Mouse (Mus musculus): ENCODE measurements around the gene Cracr2b. TPM values are rescaled to one million over a fixed set of nuclear protein-coding genes. Genes with fewer than 3 reads are reported as not detected.
A peak's percentile ranks its signal among the peaks of the same experiment; 100 is the strongest.

The Cracr2b gene
- total and polyA plus RNA-seq, 3 experiments, result 0.73 to 6.9 TPM; not detected in 1

- no peaks in the 10 kb centered on the region for H3K4me1 ChIP-seq (ENCODE audit: control insufficient read depth in 1 of 2, insufficient read depth in 2 of 2, low read length in 2 of 2)
- no peak overlapping the region for H3K27ac ChIP-seq (ENCODE audit: control insufficient read depth, low read depth, low read length)
- no peaks in the 10 kb centered on the region for H3K9me3 ChIP-seq (replicated peaks; ENCODE audit: insufficient read depth, low read length)
- TF ChIP-seq POLR2A (IDR thresholded peaks at IDR 0.05; ENCODE audit: control insufficient read depth in 1 of 2, insufficient read depth in 1 of 2, low read depth in 1 of 2, low read length in 2 of 2, poor library complexity in 1 of 2), result 0 out of 4 replicates have a peak, but pooled peaks of 1 of the 2 experiments have one; percentile 10
- no peak for TF ChIP-seq TAL1 (IDR thresholded peaks at IDR 0.05; ENCODE audit: low read length)
- H3K27me3 ChIP-seq (ENCODE audit: control insufficient read depth in 1 of 2, insufficient read depth in 2 of 2, low read length in 2 of 2), result no peaks in the 10 kb centered on the region
- no peak overlapping the region for H3K4me3 ChIP-seq (ENCODE audit: control insufficient read depth in 1 of 2, insufficient read depth in 1 of 2, low read depth in 2 of 2, low read length in 2 of 2)
- no peak overlapping the region for H3K9ac ChIP-seq (ENCODE audit: control insufficient read depth, low read depth, low read length, poor library complexity, severe bottlenecking)
- H3K79me2 ChIP-seq (ENCODE audit: control insufficient read depth, insufficient read depth, low read length, poor library complexity), result no peaks in the 10 kb centered on the region
- no peaks in the 10 kb centered on the region for H3K36me3 ChIP-seq (ENCODE audit: control insufficient read depth in 1 of 2, insufficient read depth in 2 of 2, low read length in 2 of 2)
- DNase-seq (ENCODE audit: low read depth, low spot score), result no peak
Observed at GRCm38 (mm10) chr7:141487141-141487540, 26.2 kb downstream of the Cracr2b start.

DNA sequence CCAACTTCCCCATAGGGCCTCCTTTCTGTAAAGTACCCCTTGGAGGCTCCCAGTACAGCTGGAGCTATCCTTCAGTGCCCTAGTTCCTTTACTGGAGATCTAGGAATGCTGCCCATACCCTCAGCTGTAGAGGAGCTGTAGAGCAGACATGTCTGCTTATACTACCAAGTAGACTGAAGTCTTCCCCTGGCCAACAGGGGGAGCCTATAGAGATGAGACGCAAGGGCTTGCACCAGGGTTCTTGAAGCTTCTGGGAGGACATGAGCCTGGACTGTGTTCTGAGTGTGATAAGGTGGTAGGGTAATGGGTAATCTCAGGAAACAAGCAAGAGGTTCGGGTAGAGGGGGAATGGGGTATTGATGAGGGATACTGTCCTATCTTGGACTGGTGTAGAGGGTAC, 30.3 kb downstream of the Cracr2b start:
- DNase-seq (ENCODE audit: low read depth, low spot score), result peak; percentile 64
- H3K27me3 ChIP-seq (ENCODE audit: control insufficient read depth in 1 of 2, insufficient read depth in 2 of 2, low read length in 2 of 2), result no peaks in the 10 kb centered on the region
- no peaks in the 10 kb centered on the region for H3K4me1 ChIP-seq (ENCODE audit: control insufficient read depth in 1 of 2, insufficient read depth in 2 of 2, low read length in 2 of 2)
- no peak for TF ChIP-seq BHLHE40 (IDR thresholded peaks at IDR 0.05; ENCODE audit: borderline replicate concordance, low read depth, low read length)
- TF ChIP-seq POLR2A (IDR thresholded peaks at IDR 0.05; ENCODE audit: control insufficient read depth in 1 of 2, insufficient read depth in 1 of 2, low read depth in 1 of 2, low read length in 2 of 2, poor library complexity in 1 of 2), result 0 out of 4 replicates have a peak, but pooled peaks of 1 of the 2 experiments have one; percentile 3
- no peak for TF ChIP-seq ZC3H11A (IDR thresholded peaks at IDR 0.05; ENCODE audit: low read depth, low read length)
- TF ChIP-seq SMC3 (IDR thresholded peaks at IDR 0.05; ENCODE audit: low read depth, low read length), result peak; percentile 56
- peak; percentile 30 to 64 (median 43) for TF ChIP-seq CTCF (IDR thresholded peaks at IDR 0.05 in 2 of 3, conservative IDR thresholded peaks at IDR 0.05 in 1 of 3; ENCODE audit: control insufficient read depth in 1 of 3, insufficient read depth in 1 of 3, low read depth in 2 of 3, low read length in 3 of 3, poor library complexity in 1 of 3, severe bottlenecking in 1 of 3)
- no peak for TF ChIP-seq SIN3A (IDR thresholded peaks at IDR 0.05; ENCODE audit: low read length)
- no peaks in the 10 kb centered on the region for H3K79me2 ChIP-seq (ENCODE audit: control insufficient read depth, insufficient read depth, low read length, poor library complexity)
- H3K9ac ChIP-seq (ENCODE audit: control insufficient read depth, low read depth, low read length, poor library complexity, severe bottlenecking), result no peak overlapping the region
- no peaks in the 10 kb centered on the region; a peak in 1 of 4 replicates for H3K36me3 ChIP-seq (ENCODE audit: control insufficient read depth in 1 of 2, insufficient read depth in 2 of 2, low read length in 2 of 2)
- H3K9me3 ChIP-seq (replicated peaks; ENCODE audit: insufficient read depth, low read length), result no peaks in the 10 kb centered on the region
- no peak overlapping the region for H3K4me3 ChIP-seq (ENCODE audit: control insufficient read depth in 1 of 2, insufficient read depth in 1 of 2, low read depth in 2 of 2, low read length in 2 of 2)
- H3K27ac ChIP-seq (ENCODE audit: control insufficient read depth, low read depth, low read length), result no peak overlapping the region

DNA sequence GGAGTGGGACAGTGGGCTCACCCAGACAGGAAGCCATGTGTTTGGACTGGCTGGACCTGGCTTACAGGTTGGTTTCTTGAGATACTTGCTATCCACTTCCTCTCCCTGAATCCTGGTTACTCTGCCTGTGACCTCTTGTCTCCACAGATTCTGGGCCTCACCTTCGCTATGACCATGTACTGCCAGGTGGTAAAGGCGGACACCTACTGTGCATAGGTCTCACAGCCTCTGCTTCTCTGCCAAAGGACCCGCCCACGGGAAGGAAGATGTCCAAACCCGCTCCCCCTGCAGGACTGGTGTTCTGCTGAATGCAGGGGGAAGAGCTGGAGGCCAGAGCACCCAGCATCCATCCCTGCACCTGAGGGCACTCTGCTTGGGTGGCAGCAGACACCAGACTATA, 31.8 kb downstream of the Cracr2b start:
- no peak overlapping the region for H3K27ac ChIP-seq (ENCODE audit: control insufficient read depth, low read depth, low read length)
- no peak for DNase-seq (ENCODE audit: low read depth, low spot score)
- no peaks in the 10 kb centered on the region; a peak in 1 of 4 replicates for H3K36me3 ChIP-seq (ENCODE audit: control insufficient read depth in 1 of 2, insufficient read depth in 2 of 2, low read length in 2 of 2)
- H3K4me1 ChIP-seq (ENCODE audit: control insufficient read depth in 1 of 2, insufficient read depth in 2 of 2, low read length in 2 of 2), result no peaks in the 10 kb centered on the region
- H3K79me2 ChIP-seq (ENCODE audit: control insufficient read depth, insufficient read depth, low read length, poor library complexity), result no peaks in the 10 kb centered on the region
- TF ChIP-seq USF1 (IDR thresholded peaks at IDR 0.05; ENCODE audit: low read depth, low read length) (no peak), MXI1 (IDR thresholded peaks at IDR 0.05; ENCODE audit: low read depth, low read length) (no peak), TCF12 (IDR thresholded peaks at IDR 0.05; ENCODE audit: low read depth, low read length) (no peak), GATA1 (IDR thresholded peaks at IDR 0.05; ENCODE audit: low read depth, low read length) (no peak), POLR2AphosphoS5 (IDR thresholded peaks at IDR 0.05; ENCODE audit: borderline replicate concordance, low read depth, low read length) (no peak), ELF1 (IDR thresholded peaks at IDR 0.05; ENCODE audit: low read depth, low read length) (no peak), POLR2A (IDR thresholded peaks at IDR 0.05; ENCODE audit: control insufficient read depth in 1 of 2, insufficient read depth in 1 of 2, low read depth in 1 of 2, low read length in 2 of 2, poor library complexity in 1 of 2) (no peak), GABPA (IDR thresholded peaks at IDR 0.05; ENCODE audit: low read depth, low read length) (no peak), EP300 (IDR thresholded peaks at IDR 0.05; ENCODE audit: low read depth in 1 of 2, low read length in 2 of 2) (no peak)
- no peaks in the 10 kb centered on the region for H3K27me3 ChIP-seq (ENCODE audit: control insufficient read depth in 1 of 2, insufficient read depth in 2 of 2, low read length in 2 of 2)
- H3K9ac ChIP-seq (ENCODE audit: control insufficient read depth, low read depth, low read length, poor library complexity, severe bottlenecking), result no peak overlapping the region
- H3K4me3 ChIP-seq (ENCODE audit: control insufficient read depth in 1 of 2, insufficient read depth in 1 of 2, low read depth in 2 of 2, low read length in 2 of 2), result no peak overlapping the region
- H3K9me3 ChIP-seq (replicated peaks; ENCODE audit: insufficient read depth, low read length), result no peaks in the 10 kb centered on the region
